Mouse (Mus musculus) ES-E14 (cell line): ENCODE measurements at regions not wholly inside any gene's neighbourhood (a gene's known extent, or its start where the extent isn't known, plus 50 kb on each side); places are given as distances from the start of the nearest gene placed in this dataset.

ENCODE experiments used
- CHD2 ChIP-seq: IDR thresholded peaks from 2 replicates; pipeline ENCODE4 v1.6.1; 2014; ENCODE audit warnings: mild to moderate bottlenecking, low read depth, low read length, inconsistent platforms
- HCFC1 ChIP-seq: IDR thresholded peaks from 2 replicates; pipeline ENCODE4 v1.6.1; 2012; ENCODE audit warnings: low read length, inconsistent platforms, borderline replicate concordance; ENCODE audit not compliant: insufficient read depth
- MAFK ChIP-seq: IDR thresholded peaks from 2 replicates; pipeline ENCODE4 v1.6.1; 2014; ENCODE audit warnings: mild to moderate bottlenecking, low read depth, low read length, inconsistent platforms; ENCODE audit not compliant: insufficient read depth
- ZC3H11A ChIP-seq: IDR thresholded peaks from 2 replicates; pipeline ENCODE4 v1.6.1; 2012; ENCODE audit warnings: low read depth, mild to moderate bottlenecking, inconsistent platforms, low read length, borderline replicate concordance
- ZNF384 ChIP-seq: IDR thresholded peaks from 2 replicates; pipeline ENCODE4 v1.6.1; 2012; ENCODE audit warnings: low read depth, low read length, inconsistent platforms

DNA sequence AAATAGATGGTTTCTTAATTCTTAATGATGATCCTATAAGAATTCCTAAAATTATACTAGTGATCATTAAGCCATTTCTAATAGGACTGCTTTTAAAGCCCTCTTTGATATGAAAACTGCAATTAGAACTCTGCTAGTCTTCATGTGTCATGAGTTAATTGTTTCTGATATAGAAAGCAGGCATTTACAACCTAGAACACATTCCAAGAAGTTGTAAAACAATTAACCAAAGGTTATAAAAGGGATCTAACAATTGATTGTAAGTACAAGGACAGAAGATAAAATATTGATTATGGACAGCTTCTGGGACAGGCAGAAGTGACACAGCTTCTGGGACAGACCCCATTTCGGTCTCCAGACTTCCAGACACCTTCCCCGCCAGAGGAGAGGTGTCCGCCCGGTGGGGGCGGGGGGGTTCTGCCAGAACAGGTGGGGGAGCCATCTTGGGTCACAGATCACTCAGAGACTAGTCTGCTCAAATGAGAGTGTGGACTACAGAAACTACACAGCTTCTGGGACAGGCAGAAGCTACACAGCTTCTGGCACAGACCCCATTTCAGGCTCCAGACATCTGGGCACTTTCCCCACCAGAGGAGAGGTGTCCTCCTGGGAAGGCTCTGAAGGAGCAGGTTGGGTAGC, 627.6 kb downstream of the Plxdc2 start:
- TF ChIP-seq ZNF384: no peak
- no peak for TF ChIP-seq HCFC1
- no peak for TF ChIP-seq ZC3H11A
- no peak for TF ChIP-seq CHD2
- TF ChIP-seq MAFK: no peak
